Mouse (Mus musculus): ENCODE results near the gene Uts2b.

DNA sequence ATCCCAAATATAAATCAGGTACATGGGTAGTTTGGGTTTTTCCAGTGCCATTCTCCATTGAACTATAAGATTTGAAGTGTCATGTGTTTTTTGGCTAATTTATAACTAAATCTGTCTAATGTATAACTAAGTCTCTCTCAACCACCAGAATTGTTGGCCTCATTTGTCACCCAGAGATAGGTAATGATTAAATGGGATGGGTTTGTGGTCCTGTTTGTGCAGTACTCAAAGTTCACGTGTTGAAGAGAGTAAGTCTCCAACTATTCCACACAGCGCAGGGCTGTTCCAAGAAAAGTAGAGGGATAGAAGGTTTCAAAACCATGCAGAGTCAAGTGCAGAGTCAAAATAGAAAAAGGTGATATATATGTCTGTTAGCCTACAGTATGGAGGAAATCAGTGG lies 5.3 kb upstream of the Uts2b start:
- TF ChIP-seq CTCF (IDR thresholded peaks at IDR 0.05; ENCODE audit: control insufficient read depth, insufficient read depth, low read length) (no peak), POLR2A (IDR thresholded peaks at IDR 0.05; ENCODE audit: borderline replicate concordance, control insufficient read depth, low read depth, low read length) (no peak)
